Mouse (Mus musculus): ENCODE data around the gene 9130230L23Rik.

Gene 9130230L23Rik

DNA sequence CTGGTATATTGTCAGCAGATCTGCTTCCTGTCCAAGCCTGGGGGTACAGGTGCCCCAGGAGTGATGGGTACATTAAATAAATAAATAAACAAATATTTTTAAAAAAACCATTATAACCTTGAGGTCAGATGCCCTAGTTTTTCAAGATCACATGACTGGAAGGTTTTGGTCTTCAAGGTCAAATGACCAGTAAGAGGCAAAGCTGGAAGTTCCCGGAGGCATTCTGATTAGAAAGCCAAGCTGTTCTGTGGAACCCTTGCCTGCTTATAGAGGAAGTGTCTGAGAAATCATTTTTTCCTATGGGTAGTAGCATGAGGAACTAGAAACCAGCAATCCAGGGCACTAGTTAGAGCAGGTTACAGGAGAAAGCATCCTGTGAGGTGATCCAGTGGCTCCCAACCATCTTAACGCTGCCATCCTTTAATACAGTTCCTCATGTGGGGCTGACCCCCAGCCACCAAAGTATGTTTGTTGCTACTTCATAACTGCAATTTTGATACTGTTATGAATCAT, 11.4 kb upstream of the 9130230L23Rik start:
- POLR2A ChIA-PET = interaction anchor here in 1 of 4 experiments (0.5 kb wide), 1 partner anchor 33 kb away, joined by 5 read pairs; no protein-coding TSS in a partner anchor
- CTCF ChIA-PET = interaction anchor here in 1 of 4 experiments (0.6 kb wide), 1 partner anchor 12 kb away, joined by 3 read pairs; no protein-coding TSS in a partner anchor

DNA sequence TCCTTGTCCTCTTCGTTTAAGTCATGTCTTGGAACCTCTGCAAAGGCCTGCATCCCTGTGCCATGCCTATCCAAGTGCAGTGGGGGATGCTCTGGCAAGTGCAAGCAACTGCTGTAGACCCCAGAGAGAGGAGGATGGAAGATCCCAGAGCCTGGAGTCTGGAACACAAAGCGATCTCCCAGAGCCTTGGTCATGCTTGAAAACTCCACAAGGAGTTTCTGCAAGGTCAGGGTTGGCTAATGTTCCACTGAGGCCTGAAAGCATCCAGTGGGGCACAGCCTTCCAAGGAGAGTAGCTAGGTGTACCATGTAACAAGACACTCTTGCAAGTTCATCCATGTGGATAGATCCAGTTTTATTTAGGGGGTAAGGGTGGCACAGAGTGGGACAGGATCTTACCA, 10.4 kb upstream of the 9130230L23Rik start:
- POLR2A ChIA-PET = no interaction called here
- CTCF ChIA-PET = no interaction called here

DNA sequence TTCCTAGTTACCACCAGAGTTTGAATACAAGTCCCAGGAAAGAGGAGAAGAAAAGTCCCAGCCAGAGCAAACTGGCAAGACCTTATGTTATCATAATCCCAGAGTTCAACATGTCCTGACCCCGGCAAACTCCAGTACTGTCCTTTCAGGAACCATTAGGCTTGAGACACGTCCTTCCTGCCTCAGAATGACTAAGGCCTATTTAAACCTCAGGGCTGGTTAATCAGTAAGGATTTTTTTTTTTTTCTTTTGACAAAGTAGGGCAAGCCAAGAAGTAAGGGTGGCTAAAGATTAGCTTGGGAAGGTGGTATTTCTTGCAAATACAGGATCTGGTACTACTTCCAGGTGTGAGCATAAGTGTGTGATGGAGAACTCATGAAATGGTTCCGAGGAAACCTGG, 9.9 kb upstream of the 9130230L23Rik start:
- POLR2A ChIA-PET = interaction anchor here in 1 of 4 experiments (0.6 kb wide), 1 partner anchor 667 kb away, joined by 3 read pairs; no protein-coding TSS in a partner anchor
- CTCF ChIA-PET = no interaction called here

DNA sequence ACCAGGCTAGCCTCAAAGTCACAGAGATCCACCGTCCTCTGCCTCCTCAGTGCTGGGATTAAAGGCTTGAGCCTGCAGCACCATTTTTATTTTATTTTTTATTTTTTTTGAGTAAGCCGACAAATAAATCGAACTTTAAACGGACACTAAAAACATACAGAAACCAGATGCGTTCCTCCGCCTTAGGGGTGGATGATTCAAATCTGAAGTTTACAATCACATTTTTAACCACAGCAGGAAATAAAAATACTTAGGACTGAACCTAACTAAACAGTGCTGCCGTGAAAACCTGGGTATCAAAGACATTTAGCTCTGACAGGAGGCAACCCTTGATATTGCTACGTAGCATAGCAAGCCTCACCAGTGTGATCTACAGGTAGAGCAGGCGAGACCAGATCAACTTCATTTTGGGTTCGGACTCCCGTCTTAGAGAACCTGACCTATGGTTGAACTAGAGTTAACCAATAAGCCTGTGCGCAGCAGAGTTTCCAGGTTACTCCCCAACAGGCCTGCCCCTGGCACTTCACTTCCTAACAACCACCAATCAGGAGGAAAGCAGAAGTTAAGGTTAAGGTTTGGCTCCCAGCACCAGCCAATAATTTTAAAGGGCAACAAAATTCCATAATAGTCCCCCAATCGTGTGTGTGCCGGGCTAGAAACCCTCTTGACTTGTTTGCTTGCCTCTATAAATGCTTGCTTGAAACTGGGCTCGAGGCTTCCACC, 4.3 kb upstream of the 9130230L23Rik start:
- ChIA-PET CTCF (interaction anchor here in 2 of 4 experiments (0.6 to 0.7 kb wide), 2 partner anchors 35 to 40 kb away, joined by 3 read pairs; no protein-coding TSS in a partner anchor), POLR2A (interaction anchor here in 1 of 4 experiments (0.5 to 2.3 kb wide), 4 partner anchors 13 to 38 kb away, joined by 3 to 6 read pairs (median 4); no protein-coding TSS in a partner anchor)

DNA sequence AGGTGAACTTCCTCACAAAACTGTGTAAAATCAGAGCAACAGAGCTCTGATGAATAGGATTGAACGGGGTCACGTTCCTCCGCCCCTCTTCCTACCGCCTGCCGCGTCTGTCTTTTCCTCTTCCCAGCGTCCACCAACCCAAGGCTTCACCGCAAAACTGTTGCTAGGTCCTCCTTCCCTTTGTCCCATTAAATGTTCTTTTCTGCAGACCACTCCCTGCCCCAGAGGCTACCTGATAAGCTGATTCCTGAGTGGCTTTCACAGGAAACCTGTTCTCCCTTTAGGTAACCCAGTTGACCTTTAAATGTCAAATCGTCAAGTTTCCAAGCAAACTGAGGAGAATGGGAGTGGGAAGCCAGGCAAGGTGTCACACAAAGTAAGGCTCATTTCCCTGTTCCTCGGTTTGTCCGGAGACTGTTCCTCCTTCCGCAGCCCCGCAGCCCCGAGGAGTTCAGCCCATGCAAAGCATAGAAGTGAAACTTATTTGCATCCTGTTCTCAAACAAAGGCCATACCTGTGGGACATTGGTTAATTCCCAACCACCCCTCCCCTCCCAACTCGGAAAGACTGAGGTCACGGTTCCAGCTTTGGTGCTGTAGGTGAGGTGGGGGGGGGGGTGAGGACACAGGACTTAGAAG, 1.1 kb upstream of the 9130230L23Rik start:
- CTCF ChIA-PET = interaction anchor here in 1 of 4 experiments (0.5 to 1.1 kb wide), 4 partner anchors 10 to 255 kb away, joined by 3 to 4 read pairs (median 3); no protein-coding TSS in a partner anchor
- POLR2A ChIA-PET = interaction anchor here in 3 of 4 experiments (0.6 to 1.9 kb wide), 7 partner anchors 11 to 670 kb away, joined by 3 to 9 read pairs (median 4); partner anchors contain the start of gene Uchl1 (in 1 of the 3)

DNA sequence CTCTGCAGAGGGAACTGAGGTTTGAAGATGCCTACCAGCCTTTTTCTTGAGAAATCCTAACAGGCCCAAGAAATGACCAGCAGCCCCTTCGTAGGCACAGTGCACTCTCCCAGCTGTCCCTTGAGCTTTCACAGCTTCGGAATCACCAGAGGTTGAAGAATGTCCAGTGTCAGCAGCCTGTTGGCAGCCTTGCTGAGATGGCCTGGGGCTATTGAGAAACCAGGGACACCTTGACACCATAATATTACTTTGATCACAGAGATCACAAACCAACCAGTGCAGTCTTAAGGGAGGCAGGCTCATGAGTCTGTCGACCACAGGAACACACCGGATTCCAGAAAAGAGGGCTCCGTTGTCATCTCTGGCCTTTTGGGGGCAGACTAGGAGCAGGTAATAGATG, 2.9 kb downstream of the 9130230L23Rik start:
- POLR2A ChIA-PET = no interaction called here
- CTCF ChIA-PET = interaction anchor here in 2 of 4 experiments (0.5 to 0.6 kb wide), 2 partner anchors 53 to 132 kb away, joined by 3 to 6 read pairs; no protein-coding TSS in a partner anchor

DNA sequence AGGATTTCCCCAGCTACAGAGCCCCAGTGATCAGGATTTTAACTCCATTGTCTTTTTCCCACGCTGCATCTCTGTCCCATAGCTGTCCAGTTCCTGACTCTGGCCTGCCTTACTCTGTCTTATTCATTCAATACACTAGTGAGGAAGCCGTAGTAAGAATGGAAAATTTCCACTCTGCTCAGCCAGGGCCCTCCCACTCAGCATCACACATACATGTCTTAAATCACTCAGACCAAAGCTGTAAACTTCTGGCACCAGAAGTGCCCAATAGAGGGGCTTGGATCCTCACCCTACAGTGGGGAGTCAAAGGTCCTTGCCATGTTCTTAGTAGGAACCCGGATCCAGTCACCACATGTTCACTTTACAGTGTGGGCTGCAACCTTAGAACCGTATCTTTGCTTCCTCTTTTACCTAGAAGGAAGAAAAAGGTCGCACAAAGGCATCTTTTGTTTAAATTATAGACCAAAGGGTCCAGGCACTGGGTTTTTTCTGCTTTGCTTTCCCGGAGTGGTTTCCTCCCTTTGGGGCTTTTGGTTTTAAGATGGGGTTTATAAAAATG, 3.4 kb downstream of the 9130230L23Rik start:
- ChIA-PET POLR2A (interaction anchor here in 1 of 4 experiments (0.8 to 0.9 kb wide), 2 partner anchors 14 to 35 kb away, joined by 3 to 4 read pairs; no protein-coding TSS in a partner anchor), CTCF (interaction anchor here in 2 of 4 experiments (0.5 to 0.6 kb wide), 2 partner anchors 53 to 133 kb away, joined by 3 to 6 read pairs; no protein-coding TSS in a partner anchor)

DNA sequence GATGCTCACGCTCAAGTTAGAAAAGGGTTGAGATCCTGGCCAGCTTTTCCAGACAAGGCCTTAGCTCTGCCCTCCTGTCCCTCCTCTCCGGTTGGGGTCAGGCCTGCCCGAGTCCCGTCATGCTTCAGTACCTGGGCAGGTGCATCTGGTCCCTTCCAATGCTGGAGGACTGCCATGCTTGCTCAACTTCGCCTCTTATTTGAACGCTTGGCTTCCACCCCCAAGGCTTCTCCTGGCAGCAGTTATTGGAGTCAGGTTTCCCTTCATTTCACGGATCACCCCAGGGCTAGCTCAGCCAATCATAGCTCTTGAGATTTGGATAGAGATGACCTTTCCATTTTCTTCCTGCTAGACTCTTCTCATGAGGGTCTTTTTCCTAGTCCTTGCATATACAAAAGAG, 4.0 kb downstream of the 9130230L23Rik start:
- POLR2A ChIA-PET = interaction anchor here in 1 of 4 experiments (0.8 to 0.9 kb wide), 2 partner anchors 13 to 34 kb away, joined by 3 to 4 read pairs; no protein-coding TSS in a partner anchor
- CTCF ChIA-PET = no interaction called here

DNA sequence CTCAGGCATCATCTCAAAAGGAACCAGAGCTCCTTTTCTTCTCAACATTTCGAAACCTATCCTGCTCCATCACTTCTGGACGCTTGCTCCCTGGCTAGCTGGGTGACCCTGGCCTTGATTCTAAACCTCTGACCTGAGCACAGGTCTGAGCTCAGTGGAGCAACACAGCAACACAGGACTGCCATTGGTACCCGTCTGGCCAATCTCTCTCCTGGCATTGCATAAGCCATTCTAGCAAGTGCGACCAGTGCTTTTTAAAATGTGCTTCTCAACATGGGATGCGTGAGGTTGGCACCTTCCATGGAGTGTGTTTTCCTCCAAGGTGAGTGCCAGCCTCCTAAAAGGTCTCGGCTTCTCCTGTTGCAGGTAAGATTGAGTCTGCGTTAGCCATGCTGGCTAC, 5.0 kb downstream of the 9130230L23Rik start:
- CTCF ChIA-PET = no interaction called here
- POLR2A ChIA-PET = interaction anchor here in 1 of 4 experiments (1.2 kb wide), 1 partner anchor 10 kb away, joined by 3 read pairs; no protein-coding TSS in a partner anchor

DNA sequence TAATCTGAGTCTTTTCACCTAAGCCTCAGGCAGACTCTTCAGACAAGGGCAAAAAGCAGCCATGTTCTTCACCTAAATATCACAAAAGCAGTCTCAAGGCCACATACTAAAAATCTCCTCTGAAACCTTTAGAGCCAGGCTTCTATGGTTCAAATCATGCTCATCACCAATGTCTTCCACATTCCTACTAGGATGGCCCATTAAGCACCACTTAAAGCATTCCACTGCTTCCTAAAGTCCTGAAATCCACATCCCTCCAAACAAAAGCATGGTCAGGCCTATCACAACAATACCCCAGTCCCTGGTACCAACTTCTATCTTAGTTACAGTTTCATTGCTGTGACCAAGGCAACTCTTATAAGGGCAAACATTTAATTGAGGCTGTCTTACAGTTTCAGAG, 6.3 kb downstream of the 9130230L23Rik start:
- ChIA-PET POLR2A (interaction anchor here in 1 of 4 experiments (1.2 kb wide), 1 partner anchor 12 kb away, joined by 3 read pairs; no protein-coding TSS in a partner anchor), CTCF (interaction anchor here in 2 of 4 experiments (0.6 to 0.7 kb wide), 2 partner anchors 31 to 853 kb away, joined by 3 to 13 read pairs; no protein-coding TSS in a partner anchor)

DNA sequence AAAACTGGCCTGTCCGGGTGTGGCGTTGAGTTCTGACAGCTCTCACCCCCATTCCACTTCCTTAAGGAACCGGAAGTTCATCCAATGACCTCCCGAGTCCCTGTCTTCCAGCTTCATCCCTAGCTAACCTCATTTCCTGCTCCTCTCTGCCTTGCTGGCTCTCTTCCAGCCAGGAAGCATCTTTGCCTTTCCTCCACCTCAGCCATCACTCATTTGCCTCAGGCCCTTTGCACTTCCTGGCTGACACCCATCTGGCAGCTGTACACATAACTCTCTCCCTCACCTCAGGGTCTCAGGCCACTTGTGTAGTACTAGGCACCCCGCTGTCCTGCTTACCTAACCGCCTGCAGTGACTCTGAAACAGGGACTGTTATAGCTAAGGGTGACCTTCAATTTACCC, 9.4 kb downstream of the 9130230L23Rik start:
- ChIA-PET POLR2A (interaction anchor here in 3 of 4 experiments (0.8 to 2.9 kb wide), 8 partner anchors 10 to 682 kb away, joined by 3 to 9 read pairs (median 3); partner anchors contain the start of gene 9130230L23Rik (in 1 of the 3)), CTCF (interaction anchor here in 2 of 4 experiments (0.8 to 1.9 kb wide), 5 partner anchors 10 to 344 kb away, joined by 3 to 4 read pairs (median 4); no protein-coding TSS in a partner anchor)

DNA sequence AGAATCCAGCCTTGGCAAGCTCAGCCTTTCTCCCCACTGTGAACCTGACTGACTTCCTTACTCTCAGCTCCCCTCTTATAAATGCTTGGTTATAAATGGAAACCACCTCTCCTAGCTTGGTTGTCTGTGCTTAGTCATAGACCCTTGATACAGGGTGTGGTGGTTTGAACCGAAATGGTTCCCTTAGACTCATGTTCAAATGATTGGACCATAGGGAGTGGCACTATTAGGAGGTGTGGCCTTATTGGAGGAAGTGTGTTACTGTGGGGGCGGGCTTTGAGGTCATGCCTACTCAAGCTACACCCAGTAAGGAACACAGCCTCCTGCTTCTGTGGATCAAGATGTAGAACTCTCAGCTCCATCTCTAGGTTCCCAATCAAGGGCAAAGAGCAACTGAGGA, 12.9 kb downstream of the 9130230L23Rik start:
- POLR2A ChIA-PET = interaction anchor here in 3 of 4 experiments (0.6 to 1.6 kb wide), 15 partner anchors 10 to 686 kb away, joined by 3 to 8 read pairs (median 4); partner anchors contain the start of gene 9130230L23Rik (in 1 of the 3)
- CTCF ChIA-PET = interaction anchor here (0.6 to 1.2 kb wide), 7 partner anchors 23 to 969 kb away, joined by 3 to 6 read pairs (median 4); no protein-coding TSS in a partner anchor

DNA sequence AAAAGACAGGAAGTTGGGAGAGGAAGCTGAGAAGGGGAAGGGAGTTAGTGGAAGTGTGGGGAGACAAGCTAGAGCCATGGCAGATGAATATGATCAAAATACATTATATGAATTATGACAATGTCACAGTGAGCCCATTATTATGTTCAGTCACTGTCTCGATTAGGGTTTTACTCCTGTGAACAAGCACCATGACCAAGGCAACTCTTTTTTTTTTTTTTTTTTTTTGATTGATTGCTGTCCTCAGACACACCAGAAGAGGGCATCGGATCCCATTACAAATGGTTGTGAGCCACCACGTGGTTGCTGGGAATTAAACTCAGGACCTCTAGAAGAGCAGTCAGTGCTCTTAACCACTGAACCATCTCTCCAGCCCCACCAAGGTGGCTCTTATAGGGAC, 17.1 kb downstream of the 9130230L23Rik start:
- POLR2A ChIA-PET = interaction anchor here in 3 of 4 experiments (0.7 to 1.5 kb wide), 5 partner anchors 13 to 1175 kb away, joined by 3 to 4 read pairs (median 4); no protein-coding TSS in a partner anchor
- CTCF ChIA-PET = interaction anchor here in 2 of 4 experiments (0.8 kb wide), 2 partner anchors 19 to 90 kb away, joined by 3 read pairs; no protein-coding TSS in a partner anchor

DNA sequence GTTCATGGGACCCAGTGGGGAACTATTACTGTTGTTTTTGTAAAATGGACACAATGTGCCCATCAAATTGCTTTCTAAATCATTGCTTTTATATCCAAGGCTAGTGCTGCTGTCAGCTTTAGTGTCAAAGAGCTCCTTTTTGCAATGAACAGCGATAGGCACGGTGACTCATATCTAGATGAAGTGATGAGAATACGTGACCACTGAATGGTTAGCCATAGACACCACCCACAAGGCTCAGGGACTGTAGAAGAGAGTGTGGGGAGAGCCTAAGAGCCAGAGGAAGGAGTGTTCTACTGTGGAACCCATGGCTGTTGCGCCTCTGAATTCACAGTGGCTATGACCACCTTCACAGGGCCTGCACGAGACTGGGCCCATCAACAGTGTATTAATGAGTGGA, 17.7 kb downstream of the 9130230L23Rik start:
- POLR2A ChIA-PET = interaction anchor here in 3 of 4 experiments (0.7 to 1.5 kb wide), 3 partner anchors 13 to 216 kb away, joined by 4 read pairs; no protein-coding TSS in a partner anchor
- CTCF ChIA-PET = no interaction called here

DNA sequence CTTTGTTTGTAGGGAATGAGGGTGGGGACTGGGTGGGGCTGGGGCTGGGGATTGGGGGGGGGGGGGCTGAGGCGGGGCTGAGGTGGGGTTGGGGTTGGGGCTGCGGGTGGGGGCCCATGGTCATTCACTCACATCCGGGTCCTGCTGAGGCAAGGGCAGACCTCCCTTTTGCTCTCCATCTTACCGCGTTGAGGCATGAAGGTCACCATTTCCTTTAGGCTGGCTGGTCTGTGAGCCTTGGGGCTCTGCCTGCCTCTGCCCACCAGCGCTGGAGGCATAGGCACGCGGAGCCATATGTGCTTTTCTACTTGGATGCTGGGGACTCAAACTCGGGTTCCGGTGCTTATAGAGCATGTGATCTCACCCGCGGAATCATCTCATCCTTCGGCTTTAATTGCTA, 28.4 kb downstream of the 9130230L23Rik start:
- ChIA-PET CTCF (interaction anchor here in 2 of 4 experiments (1.1 to 1.5 kb wide), 2 partner anchors 8 to 107 kb away, joined by 4 to 9 read pairs; no protein-coding TSS in a partner anchor), POLR2A (interaction anchor here in 3 of 4 experiments (0.6 to 1.5 kb wide), 7 partner anchors 15 to 716 kb away, joined by 3 to 4 read pairs (median 3); partner anchors contain the start of gene Uchl1 (in 1 of the 3))

DNA sequence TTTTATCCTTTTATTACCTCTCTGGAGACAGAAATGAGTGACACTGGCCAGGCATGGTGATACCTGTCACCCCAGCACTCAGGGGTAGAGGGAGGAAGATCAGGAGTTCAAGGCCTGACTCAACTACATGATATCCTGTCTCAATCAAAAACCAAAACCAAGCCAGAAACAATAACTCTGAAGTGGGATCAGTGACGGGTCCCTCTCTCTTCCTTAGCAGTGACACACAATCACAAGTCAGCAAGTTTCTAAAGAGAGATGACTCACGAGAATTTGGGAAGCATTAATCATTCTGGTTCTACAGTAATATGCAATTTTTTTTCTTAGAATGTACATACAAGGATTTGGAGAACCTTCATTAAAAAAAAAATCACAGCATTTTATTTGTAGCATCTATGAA, 30.9 kb downstream of the 9130230L23Rik start:
- POLR2A ChIA-PET = interaction anchor here in 1 of 4 experiments (1.7 kb wide), 1 partner anchor 13 kb away, joined by 4 read pairs; no protein-coding TSS in a partner anchor
- CTCF ChIA-PET = no interaction called here

DNA sequence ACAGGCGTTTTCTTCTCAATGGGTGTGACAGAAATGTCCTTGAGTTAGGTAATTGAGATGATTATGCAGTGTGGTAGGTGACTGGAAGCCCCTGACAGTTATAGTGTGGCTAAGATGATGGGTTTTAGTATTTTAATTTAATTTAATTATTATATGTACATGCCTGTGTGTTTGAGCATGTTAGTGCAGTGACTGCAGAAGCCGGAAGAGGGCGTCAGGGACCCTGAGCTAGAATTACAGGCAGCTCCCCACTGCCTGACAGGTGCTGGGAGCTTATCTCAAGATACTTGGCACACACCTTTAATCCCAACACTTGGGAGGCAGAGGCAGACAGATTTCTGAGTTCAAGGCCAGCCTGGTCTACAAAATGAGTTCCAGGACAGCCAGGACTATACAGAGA, 36.1 kb downstream of the 9130230L23Rik start:
- POLR2A ChIA-PET = interaction anchor here in 3 of 4 experiments (0.6 to 2.3 kb wide), 12 partner anchors 13 to 916 kb away, joined by 3 to 11 read pairs (median 4); partner anchors contain the start of genes 9130230L23Rik (in 1 of the 3), Lias (in 1 of the 3) and Rpl9 (in 1 of the 3)
- CTCF ChIA-PET = interaction anchor here (0.5 to 3.1 kb wide), 45 partner anchors 8 to 1301 kb away, joined by 3 to 13 read pairs (median 4); partner anchors contain the start of gene Rhoh (in 1 of the 4)
